Mouse (Mus musculus) heart, adult 2 months (tissue): ENCODE results near the gene Tbc1d1. TPM values are rescaled to one million over a fixed set of nuclear protein-coding genes. Genes with fewer than 3 reads are reported as not detected.

ENCODE experiments used
- DNase-seq, 2 experiments: peaks; one replicate each; pipeline ENCODE4 v3.0.0; 2021
- H3K27ac ChIP-seq: fragments of 200-600 bp; 2 replicates; pipeline ENCODE4 v1.8.1; 2022
- H3K27me3 ChIP-seq: fragments of 200-500 bp; 2 replicates; pipeline ENCODE4 v1.6.1; 2012; ENCODE audit warnings: mild to moderate bottlenecking, low read length, inconsistent platforms, mixed read lengths; ENCODE audit not compliant: control insufficient read depth, insufficient read depth
- H3K36me3 ChIP-seq: fragments of 200-500 bp; 2 replicates; pipeline ENCODE4 v1.6.1; 2012; ENCODE audit warnings: low read length, inconsistent platforms; ENCODE audit not compliant: control insufficient read depth, insufficient read depth
- H3K4me1 ChIP-seq: fragments of 200-500 bp; 2 replicates; pipeline ENCODE4 v1.6.1; 2011; ENCODE audit warnings: low read length; ENCODE audit not compliant: control insufficient read depth, insufficient read depth
- H3K4me3 ChIP-seq: fragments of 200-600 bp; 2 replicates; pipeline ENCODE4 v1.8.1; 2022
- H3K79me2 ChIP-seq: fragments of 200-500 bp; replicated peaks from 2 replicates; pipeline ENCODE4 v1.6.1; 2012; ENCODE audit warnings: mild to moderate bottlenecking, inconsistent platforms, low read length, moderate library complexity, mixed read lengths; ENCODE audit not compliant: control insufficient read depth, insufficient read depth
- H3K9ac ChIP-seq: fragments of 200-500 bp; 2 replicates; pipeline ENCODE4 v1.6.1; 2012; ENCODE audit warnings: low read depth, mild to moderate bottlenecking, control low read depth, inconsistent platforms, low read length, mixed read lengths
- CTCF ChIP-seq: fragments of 200-600 bp; IDR thresholded peaks from 2 replicates; pipeline ENCODE4 v1.8.1; 2022; ENCODE audit warnings: antibody characterized with exemption, mild to moderate bottlenecking, moderate library complexity
- EP300 ChIP-seq: fragments of 200-500 bp; IDR thresholded peaks from 2 replicates; pipeline ENCODE4 v1.6.1; 2011; ENCODE audit warnings: low read depth, low read length, control low read depth; ENCODE audit not compliant: insufficient read depth
- POLR2A ChIP-seq: fragments of 200-500 bp; IDR thresholded peaks from 2 replicates; pipeline ENCODE4 v1.6.1; 2011; ENCODE audit warnings: mild to moderate bottlenecking, low read depth, low read length, control low read depth; ENCODE audit not compliant: insufficient read depth
- WGBS: fragments of 180-500 bp; shearing (Covaris S2); methylation state at CpG from one replicate; pipeline ENCODE4 v1.1.7; 2018; 5-methylcytosine and 5-hydroxymethylcytosine counted together
- intact Hi-C: fragments of 180-260 bp; cut with DNase I; formaldehyde crosslinking; loops from one replicate; pipeline ENCODE4 v1.15.1; 2025
- polyA plus RNA-seq: library from polyadenylated mRNA; depleted of rRNA; stranded (reverse); fragments of >200 nt; gene quantifications from 2 replicates; pipeline ENCODE4 v1.2.3, GENCODE M21; 2012
- total RNA-seq, 2 experiments: library from RNA; stranded (reverse); gene quantifications; 2 replicates each; pipeline ENCODE4 v1.2.3; 2021

Gene Tbc1d1
- total and polyA plus RNA-seq, 3 experiments, result 13.2 to 22.1 (median 13.6) TPM

- WGBS, result 86% methylated on average over 13 of the region's 13 CpGs
- no peak overlapping the region for H3K4me3 ChIP-seq
- H3K27ac ChIP-seq, result no peak overlapping the region
- no peaks in the 10 kb centered on the region for H3K79me2 ChIP-seq
- TF ChIP-seq POLR2A, result no peak
- TF ChIP-seq CTCF, result no peak
- no peak for TF ChIP-seq EP300
- no peaks in the 10 kb centered on the region for H3K27me3 ChIP-seq
- no peaks in the 10 kb centered on the region for H3K36me3 ChIP-seq
- H3K9ac ChIP-seq, result no peak overlapping the region
- peak in 1 of 2 experiments; percentile 5 for DNase-seq
- intact Hi-C loops, result no loop called here
- no peaks in the 10 kb centered on the region for H3K4me1 ChIP-seq
Measured at GRCm38 (mm10) chr5:64217816-64218602, 61.9 kb downstream of the Tbc1d1 start.

GRCm38 (mm10) chr5:64218603-64218999 is 62.5 kb downstream of the Tbc1d1 start:
- TF ChIP-seq POLR2A, result no peak
- TF ChIP-seq CTCF, result no peak
- no peak for TF ChIP-seq EP300
- 89% methylated on average over 7 of the region's 7 CpGs for WGBS
- H3K27ac ChIP-seq, result no peak overlapping the region

GRCm38 (mm10) chr5:64220776-64221175 is 64.7 kb downstream of the Tbc1d1 start:
- 97% methylated on average over 4 of the region's 4 CpGs for WGBS

More at GRCm38 (mm10) chr5:64218603-64218999, 62.5 kb downstream of the Tbc1d1 start:
- Histone ChIP-seq H3K9ac (no peak overlapping the region), H3K27me3 (no peaks in the 10 kb centered on the region), H3K4me3 (no peak overlapping the region), H3K79me2 (no peaks in the 10 kb centered on the region), H3K4me1 (no peaks in the 10 kb centered on the region), H3K36me3 (no peaks in the 10 kb centered on the region)
- DNase-seq, result peak in 1 of 2 experiments; percentile 5
- intact Hi-C loops, result no loop called here

GRCm38 (mm10) chr5:64224735-64225425 is 68.8 kb downstream of the Tbc1d1 start:
- H3K4me3 ChIP-seq, result no peak overlapping the region
- H3K36me3 ChIP-seq, result no peaks in the 10 kb centered on the region
- 58% methylated on average over 9 of the region's 9 CpGs for WGBS
- no peak for DNase-seq
- TF ChIP-seq CTCF (no peak), EP300 (no peak), POLR2A (no peak)
- intact Hi-C loops, result no loop called here
- H3K27me3 ChIP-seq, result no peaks in the 10 kb centered on the region
- no peaks in the 10 kb centered on the region; the same call in 1 of the 2 replicates for H3K4me1 ChIP-seq
- no peaks in the 10 kb centered on the region for H3K79me2 ChIP-seq
- no peak overlapping the region for H3K9ac ChIP-seq
- H3K27ac ChIP-seq, result no peak overlapping the region

More at GRCm38 (mm10) chr5:64220776-64221175, 64.7 kb downstream of the Tbc1d1 start:
- Histone ChIP-seq H3K27ac (no peak overlapping the region), H3K27me3 (no peaks in the 10 kb centered on the region), H3K79me2 (no peaks in the 10 kb centered on the region), H3K36me3 (no peaks in the 10 kb centered on the region), H3K4me1 (no peaks in the 10 kb centered on the region; the same call in 1 of the 2 replicates), H3K4me3 (no peak overlapping the region), H3K9ac (no peak overlapping the region)
- peak in 1 of 2 experiments; percentile 9 for DNase-seq
- TF ChIP-seq CTCF (no peak), POLR2A (no peak), EP300 (no peak)
- intact Hi-C loops, result no loop called here

- WGBS, result 69% methylated on average over 3 of the region's 3 CpGs
- Histone ChIP-seq H3K4me3 (no peak overlapping the region), H3K9ac (no peak overlapping the region), H3K4me1 (no peaks in the 10 kb centered on the region; the same call in 1 of the 2 replicates), H3K79me2 (no peaks in the 10 kb centered on the region), H3K27me3 (no peaks in the 10 kb centered on the region), H3K36me3 (no peaks in the 10 kb centered on the region), H3K27ac (no peak overlapping the region)
- intact Hi-C loops, result no loop called here
- DNase-seq, result peak in 1 of 2 experiments; percentile 15
- no peak for TF ChIP-seq EP300
- no peak for TF ChIP-seq CTCF
- TF ChIP-seq POLR2A, result no peak
Measured at GRCm38 (mm10) chr5:64228252-64228651, 72.1 kb downstream of the Tbc1d1 start.
